Mouse (Mus musculus): ENCODE data around the gene Celf2.
A peak's percentile ranks its signal among the peaks of the same experiment; 100 is the strongest.

The Celf2 gene

DNA sequence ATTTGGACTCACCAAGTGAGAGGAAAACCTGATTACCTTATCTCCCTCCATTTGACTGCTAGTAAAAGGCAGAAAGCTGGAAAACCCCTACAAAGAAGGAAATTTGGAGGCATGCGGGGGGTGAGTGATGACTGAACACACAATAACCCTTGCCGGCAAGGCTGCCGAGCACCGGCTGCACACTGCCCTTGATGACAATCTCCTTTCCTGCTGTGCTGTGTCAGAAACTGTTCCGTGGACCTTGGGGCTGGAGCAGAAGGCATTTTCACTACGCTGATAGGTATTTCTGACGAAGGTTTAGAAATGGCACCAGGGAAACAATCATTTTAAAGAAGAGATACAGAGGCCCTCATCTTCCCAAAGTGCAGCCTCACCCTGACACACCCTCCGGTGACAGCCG lies 779.4 kb downstream of the Celf2 start:
- DNase-seq (ENCODE audit: low read depth): no peak

DNA sequence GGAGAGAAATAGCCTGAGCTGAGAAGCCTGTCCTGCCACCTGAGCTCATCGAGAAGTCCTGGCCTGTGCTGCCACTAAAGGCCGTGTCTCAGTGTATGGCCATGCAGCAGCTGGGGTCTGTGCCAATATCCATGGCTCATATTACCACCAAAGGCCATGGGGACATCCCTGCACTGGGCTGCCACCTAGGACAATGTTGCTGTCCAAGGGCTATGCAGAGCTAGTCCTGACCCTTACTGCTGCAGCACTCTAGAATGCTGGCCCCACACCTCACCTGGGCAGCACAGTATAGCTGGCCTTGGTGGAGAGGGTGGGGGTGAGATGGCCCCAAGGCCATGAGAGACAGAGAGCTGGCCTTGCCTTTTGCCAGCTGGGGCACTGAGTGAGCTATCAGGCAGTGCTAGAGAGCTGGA lies 780.5 kb downstream of the Celf2 start:
- DNase-seq (ENCODE audit: low read depth): no peak

DNA sequence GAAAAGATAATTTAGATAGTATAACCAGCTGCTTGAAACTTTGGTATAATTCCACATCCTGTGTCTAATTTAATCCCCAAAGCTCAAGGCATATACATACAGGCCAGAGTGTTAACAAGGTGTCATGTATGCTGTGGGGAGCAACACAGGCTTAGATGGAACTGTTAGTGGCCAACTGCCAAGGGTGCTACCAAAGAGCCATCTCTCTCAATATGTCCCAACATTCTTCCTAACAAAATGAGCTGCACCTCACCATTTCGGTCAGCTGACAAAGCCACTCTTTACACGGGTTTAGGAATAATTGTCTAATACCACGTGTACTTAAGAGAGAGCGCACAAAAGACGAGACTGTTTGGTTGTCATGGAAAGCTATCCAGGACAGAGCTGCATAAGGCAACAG lies 782.0 kb downstream of the Celf2 start:
- DNase-seq (ENCODE audit: low read depth): no peak

DNA sequence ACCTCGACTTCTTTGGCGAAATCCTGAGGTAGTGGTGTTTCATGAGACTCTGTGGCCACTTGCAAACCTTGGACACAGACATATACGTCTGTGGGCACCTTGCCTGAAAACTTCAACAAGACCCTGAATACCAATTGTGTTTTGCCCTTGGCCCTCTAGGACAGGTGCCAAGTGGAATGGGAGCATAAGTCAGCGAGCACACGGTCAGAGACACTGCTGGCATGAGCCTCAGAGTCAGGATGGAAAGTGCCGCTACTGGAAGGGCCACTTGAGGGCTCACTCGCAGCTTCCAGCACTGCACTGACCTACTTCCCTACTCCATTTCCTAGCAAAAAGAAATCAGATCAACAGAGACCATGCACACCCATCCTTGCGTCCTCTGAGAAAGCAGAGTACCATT lies 783.3 kb downstream of the Celf2 start:
- no peak for DNase-seq (ENCODE audit: low read depth)

DNA sequence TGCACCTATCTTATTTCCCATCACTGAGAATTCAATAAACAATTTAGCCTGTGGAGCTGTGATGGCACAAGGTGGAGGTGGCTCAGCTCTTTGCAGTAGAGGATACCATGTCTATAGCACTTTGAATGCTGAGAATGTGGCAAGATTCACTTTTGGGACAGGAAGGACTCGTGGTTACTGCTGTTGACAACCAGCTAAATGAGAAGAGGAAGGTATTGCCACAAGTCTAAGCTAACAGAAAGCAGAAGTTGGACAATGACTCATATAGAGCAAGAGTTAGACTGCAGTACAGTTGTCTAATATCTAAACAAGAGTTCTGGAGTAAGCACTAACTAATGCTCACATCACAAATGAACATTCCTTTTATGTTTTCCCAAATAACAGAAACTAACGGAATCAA lies 785.8 kb downstream of the Celf2 start:
- DNase-seq (ENCODE audit: low read depth): no peak

DNA sequence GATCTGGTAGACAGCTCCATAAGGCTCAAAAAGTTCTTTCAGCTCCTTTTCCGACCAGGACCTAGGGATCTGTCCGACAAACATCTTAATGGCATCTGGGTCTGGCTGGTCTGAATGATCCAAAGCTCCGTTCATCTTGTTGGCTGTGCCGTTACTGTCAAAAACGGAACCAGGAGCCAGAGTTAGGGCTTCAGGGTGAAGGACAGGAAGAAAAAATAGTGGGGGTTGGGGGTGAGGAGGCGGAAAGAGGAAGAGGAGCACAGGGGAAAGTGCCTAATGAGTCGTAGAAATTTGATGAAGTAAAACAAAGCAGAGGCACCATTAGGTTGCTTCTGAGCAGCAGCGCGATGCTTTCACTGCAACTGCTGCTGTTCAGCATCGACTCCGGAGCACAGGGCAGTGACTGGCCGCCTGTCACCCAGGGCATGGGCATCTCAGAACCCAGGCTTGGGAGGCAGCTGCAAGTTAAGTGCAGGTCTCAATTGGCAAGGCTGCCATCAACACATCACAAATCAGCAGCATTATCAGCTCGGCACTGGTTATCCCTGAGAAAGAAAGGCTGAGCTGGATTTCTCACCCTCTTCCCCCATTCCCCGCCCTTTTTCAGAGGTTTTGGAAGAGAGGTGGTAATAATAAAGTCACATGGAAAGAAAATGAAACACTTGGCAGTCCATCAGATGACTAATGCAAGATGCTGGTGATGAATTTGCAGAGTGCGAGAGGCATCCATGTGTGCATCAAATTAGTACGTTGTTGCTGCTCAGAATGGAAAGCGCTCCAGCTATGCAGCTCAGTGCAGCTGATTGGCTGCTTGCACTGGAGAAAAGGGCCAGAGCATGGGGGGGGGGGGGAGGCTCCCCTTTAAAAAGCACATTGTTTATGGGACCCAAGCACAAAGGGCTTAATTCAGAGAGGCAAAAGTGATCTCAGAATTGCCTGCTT lies 787.6 kb downstream of the Celf2 start:
- DNase-seq (ENCODE audit: low read depth): peak; percentile 68

DNA sequence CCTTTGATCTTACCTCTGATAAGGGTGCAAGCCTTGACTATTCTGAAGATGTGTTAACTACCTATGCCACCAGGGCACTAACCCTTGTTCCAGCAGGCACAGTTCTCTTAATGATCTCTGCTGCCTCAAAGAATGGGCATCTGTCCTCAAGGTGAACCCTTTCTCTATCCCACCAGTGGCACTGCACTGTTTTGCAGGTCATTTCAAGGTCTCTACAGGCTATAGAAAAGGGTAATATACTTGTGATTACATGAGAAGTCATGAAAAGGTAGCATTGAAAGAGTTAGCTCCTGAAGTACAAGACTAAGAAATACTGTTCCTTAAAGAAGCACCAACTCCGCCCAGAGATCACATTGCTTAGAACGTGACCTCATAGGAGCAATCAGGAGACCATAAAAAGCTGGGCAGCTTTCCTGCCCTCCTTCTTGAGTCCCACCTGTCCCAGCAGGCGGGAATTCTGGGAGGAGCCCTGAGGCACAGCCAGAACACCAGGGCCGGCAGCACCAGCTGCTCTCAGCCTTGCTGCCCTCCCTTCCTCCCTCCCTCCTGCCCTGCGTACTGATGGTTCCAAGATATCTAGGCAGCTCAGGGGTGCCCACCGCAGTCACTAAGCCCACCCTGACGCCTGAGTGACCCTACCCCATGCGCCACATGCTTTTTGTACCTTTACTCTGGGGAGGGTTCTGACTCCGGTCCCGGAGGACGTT lies 788.5 kb downstream of the Celf2 start:
- no peak for DNase-seq (ENCODE audit: low read depth)

DNA sequence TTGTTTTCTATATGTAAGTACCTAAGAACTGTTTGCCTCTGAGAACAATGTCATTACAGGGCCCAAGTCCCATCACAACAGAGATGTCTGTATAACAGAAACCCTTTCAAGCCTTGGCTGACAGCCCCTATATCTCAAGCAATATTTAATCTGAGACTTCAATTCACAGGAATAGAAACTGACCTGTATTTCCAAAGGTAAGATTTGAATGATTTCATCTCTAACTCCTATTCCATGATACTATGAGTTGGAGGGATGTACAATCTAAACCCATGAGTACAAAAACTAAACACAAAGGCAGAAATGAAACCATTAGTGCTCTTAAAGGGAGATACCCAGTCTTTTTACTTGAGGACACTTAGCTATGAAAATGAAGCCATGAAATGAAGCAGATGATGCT lies 790.5 kb downstream of the Celf2 start:
- DNase-seq (ENCODE audit: low read depth): no peak

DNA sequence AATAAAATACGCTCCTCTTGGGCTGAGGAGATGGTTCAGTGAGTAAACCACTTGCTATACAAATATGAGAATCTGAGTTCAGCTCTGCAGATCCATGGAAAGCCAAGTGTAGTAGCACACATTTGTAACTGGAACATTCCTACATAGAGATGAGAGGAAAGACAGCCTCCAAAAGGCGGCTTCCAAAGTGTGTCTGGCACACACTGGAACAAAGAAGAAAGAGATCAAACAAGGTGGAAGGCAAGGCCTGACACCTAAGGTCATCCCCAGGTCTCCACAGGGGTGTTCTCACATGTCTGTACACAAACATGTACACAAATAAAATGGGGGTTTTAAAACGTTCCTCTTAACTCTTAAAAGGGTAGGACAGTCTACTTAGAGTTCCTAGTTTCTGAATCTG lies 791.4 kb downstream of the Celf2 start:
- DNase-seq (ENCODE audit: low read depth): no peak

DNA sequence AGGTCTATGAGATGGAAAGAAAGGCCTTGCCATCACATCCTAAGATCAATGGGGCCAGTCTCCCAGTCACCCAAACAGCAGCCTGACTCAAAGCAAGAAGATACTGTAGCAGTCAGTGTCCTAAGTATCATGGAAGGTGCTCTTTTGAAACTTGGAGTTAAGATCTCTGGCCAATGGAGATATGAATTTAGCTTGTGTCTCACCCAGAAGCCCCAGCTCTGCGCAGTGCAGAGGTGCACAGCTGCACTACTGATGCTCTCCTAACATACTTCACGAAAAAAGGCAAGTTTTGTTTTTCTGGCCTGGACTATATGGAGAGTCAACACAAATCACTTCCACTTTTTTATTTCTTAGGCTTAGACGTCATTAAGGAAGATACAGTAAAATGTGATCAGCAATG lies 793.8 kb downstream of the Celf2 start:
- no peak for DNase-seq (ENCODE audit: low read depth)

DNA sequence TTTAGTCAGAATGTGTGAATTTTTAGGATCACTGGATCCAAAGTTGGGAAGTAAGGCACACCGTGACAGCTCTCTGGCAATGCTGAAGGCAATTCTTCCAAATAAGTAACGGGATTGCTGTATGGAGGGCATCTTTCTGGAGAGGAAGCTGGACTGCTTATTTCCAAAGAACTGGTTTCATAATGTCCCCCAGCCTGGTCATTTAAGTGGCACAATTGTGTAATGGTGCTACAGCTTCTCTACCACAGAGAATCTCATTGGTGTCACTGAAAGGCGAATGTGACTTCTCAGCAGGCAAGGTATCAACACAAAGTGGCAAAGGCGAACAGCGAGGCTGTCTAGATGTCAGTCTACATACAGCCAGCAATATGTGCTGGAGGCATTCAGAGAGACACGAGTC lies 795.8 kb downstream of the Celf2 start:
- no peak for DNase-seq (ENCODE audit: low read depth)

DNA sequence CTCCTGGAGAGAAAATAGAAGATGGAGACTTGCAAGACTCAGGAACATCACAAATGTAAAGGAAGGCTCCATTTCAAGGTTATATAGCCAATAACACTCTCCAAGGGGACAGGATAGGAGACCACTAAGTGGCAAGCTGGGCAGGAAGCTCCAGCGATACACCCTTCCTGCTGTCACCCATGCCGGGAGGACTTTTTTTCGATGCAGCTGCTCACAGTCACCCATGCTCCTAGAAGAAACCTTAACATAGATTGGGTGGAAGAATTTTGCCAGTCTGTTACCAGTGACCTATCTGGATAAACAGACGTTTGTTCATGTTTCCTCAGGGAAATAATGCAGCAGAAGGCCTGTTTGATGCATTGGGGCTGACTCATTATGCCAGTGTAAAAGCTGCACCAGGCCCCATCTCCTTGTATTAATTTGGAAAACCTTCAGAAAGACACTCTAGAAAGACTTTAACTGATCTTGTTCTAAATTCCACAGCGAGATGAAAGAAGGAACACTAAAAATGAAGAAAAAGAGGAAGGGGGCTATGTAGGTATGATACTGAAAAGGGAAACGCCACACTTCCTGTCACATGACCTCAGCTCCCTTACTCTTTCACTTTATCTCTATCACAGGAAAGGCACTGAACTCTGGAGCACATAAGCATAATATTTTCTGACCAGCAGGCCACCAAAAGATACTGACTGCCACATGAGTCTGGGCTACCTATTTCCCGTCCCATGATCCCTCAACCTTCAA lies 798.5 kb downstream of the Celf2 start:
- no peak for DNase-seq (ENCODE audit: low read depth)

DNA sequence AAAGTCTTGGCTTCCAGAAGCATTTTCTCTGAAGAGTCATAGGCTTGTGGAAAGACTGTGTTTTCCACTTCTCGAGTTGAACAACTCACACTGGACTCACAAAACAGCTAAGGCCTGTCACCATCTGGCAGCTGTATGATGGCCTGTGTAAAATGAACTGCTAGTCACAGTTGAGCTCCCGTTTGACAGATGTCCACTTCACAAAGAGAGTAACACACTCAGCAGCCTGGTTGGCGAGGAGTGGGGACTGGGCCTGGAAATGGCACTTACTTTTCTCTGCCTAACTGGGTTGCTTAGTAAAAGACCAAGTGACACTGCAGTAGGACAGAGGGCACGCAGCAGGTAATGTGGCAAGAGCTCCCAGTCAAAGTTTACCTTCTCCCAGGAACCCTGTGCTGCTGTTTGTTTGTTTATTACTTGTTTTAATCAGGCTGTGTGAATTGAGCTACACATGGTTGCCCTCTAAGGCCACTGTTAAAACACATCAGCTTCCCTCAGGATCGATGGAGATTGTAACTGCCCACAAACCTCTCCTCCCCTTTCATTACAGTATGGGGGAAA lies 801.3 kb downstream of the Celf2 start:
- no peak for DNase-seq (ENCODE audit: low read depth)

DNA sequence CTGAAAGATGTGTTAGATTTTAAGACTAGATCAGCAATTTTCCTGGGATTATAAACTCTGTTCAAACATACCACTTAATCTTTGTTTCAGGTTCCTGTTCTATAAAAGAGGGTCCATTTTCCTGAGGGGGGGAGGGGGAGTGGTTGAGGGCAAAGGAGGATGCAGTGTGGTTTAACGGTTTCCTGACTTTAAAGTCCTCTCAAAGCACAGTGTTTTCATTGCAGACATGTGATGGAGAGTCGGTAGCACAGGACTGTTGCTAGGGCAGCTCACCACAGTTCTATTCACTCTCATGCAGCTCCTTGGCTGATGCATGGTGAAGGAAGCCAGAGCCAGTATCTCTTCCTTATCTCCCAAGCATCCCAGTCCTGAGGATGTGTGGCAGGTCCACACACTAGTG lies 802.1 kb downstream of the Celf2 start:
- no peak for DNase-seq (ENCODE audit: low read depth)

DNA sequence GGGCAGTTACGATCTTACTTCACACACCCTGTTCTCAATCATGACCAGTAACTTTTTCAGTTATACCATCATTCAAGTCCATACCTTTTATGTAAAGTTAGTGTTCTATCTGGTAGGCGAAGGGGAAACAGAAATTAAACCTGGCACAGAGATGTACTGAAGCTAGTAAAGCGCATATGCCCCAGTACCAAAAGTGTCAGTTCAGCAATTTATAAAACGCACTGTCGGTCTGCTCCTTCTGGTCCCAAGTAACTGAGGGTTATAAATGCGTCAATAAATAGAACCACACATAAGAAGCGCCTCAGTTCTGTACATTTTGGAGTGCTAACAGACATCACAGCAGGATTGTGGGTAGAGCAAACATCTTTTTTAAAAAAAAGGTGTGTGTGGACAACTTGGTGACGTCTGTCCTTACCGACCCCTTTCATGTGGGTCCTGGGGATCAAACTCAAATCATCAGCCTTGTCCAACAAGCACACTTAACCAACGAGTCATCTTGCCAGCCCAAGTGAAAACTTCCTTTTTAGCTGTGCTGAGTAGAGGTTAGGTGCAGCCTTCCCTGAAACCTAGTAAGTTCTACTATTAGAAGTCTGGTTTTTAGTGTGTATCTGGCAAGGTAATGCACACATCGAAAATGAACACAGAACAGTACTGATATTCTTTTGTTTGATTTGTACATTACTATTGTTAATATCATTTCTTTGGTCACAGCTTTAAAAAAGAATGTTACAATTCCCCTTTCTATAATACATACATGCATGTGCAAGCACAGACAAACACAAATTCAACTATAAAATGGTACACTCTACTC lies 803.2 kb downstream of the Celf2 start:
- no peak for DNase-seq (ENCODE audit: low read depth)

DNA sequence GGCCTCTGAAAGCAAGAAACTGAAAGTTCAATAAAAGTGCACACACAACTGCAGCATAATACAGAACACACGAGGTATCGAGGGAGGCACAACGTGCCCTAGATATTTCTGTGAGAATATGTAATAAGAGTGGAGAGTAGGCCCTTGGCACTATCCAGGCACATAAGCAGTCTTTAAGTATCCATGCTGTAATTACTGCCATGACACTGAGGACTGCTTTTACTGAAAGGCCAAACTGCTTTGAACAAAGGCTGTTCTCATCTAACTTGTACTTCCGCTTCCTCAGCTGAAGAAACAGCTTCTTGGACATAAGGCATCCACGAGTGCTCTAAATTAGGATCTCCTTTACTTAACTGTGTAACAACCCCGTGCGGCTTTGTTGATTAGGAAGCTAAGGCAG lies 803.9 kb downstream of the Celf2 start:
- DNase-seq (ENCODE audit: low read depth): no peak

DNA sequence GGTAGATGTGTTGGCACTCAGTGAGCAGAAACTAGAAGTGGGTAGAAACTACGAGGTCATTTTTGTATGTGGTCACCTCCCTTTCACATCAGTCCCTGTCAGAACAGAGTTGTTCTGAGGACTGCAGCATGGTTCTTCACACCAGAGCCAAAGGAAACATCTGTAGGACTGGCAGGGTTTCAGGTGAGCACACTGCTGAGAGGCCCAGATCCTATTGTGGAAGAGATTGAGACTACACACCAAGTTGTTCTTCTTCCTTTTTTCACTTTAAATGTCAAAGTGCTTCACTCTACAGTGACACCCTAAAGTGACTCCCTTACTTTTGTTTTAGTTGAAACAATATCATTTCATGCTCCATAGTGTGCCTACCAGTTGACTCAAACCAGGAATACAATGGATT lies 804.6 kb downstream of the Celf2 start:
- no peak for DNase-seq (ENCODE audit: low read depth)

DNA sequence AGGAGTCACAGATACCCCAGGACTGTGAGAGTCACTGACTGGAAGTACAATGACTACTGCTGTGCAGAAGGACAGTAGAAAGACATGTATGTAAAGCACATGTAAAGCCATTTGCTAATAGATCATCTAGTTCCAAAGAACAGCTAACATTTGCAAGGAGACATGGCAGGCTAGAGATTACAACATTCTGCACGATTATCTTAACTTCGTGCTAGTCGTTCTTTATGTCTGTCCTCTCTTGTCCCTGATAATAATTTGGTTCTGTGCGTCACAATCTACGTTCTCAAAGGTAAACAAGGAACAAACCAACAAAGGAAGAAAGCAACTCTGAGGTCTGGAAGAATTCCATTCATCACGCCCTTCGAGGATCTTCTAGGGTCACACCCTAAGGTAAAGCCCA lies 805.0 kb downstream of the Celf2 start:
- DNase-seq (ENCODE audit: low read depth): no peak

DNA sequence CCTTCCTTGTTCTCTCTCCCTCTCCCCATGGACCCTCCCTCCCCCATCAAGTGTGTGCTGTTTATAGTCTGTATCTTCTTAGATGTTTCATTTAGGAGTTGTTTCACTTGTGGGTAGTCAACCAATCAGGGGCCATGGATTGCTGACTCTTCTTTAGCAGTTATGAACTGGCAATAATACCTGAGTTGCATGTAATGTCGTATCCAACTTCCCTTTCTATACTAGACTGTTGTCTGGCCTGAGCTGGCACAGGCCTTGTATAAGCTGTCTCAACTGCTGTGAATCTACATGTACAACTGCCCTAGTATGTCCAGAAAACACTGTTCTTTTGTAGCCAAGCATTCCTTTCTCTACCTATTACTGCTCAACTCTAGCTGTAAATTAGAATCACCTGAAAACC lies 813.0 kb downstream of the Celf2 start:
- no peak for DNase-seq (ENCODE audit: low read depth)

DNA sequence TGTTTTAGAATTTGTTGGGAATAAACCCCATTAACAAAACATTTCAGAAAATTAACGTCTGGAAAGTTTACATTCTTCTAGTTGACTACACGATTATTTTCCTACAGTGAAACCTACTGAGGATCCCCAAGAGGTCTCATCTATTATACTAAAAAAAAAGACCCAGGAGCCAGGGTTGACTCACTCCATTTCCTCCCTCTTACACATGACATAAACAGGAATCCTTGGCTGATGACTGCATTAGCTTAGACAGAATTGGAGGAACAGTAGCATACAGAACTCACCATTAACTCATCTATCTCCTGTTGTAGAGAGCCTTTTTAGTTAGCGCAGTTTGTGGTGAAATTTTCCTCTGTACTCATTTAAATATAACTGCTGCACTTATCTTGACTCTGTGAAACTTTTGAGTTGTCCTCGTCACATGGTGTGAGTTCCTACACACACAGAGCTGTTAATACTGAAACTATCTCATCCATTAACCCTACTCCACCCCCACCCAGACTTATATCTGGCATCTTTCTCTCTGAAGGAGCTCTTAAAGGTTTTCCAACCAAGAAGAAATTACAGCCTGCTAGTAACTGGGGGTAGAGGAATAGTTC lies 813.9 kb downstream of the Celf2 start:
- DNase-seq (ENCODE audit: low read depth): no peak

DNA sequence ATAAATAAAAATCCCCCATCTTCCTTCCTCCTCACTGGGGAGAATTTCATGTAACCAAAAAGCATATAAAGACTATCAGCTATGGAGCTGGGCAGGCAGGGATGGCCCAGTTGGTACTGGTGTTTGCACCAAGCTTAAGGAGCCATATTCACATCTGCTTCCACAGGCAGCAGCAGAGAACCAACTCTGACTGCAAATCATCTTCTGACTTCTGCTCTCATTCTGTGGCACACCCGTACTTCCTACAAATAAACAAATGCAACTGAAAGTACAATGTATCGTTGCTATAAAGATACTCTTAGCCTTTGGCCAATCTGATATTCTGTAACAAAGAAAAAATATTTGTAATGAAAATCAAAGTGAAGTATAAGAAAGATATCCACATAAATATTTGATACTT lies 819.7 kb downstream of the Celf2 start:
- DNase-seq (ENCODE audit: low read depth): no peak

All from fibroblast of lung, adult 2 months (primary cell).